Mouse (Mus musculus): ENCODE data around the gene Olfr1359. TPM values are rescaled to one million over a fixed set of nuclear protein-coding genes. Genes with fewer than 3 reads are reported as not detected.

Gene Olfr1359
- polyA plus RNA-seq, 1 experiment from 2014 or later, result not detected

- Histone ChIP-seq H3K9ac (ENCODE audit: low read length) (no peak overlapping the region), H3K27ac (ENCODE audit: low read length) (no peak overlapping the region), H3K4me2 (ENCODE audit: low read depth, low read length) (no peak overlapping the region), H3K9me3 (replicated peaks; ENCODE audit: control insufficient read depth, low read length) (no peaks in the 10 kb centered on the region), H3K36me3 (ENCODE audit: control insufficient read depth, insufficient read depth, low read length) (no peaks in the 10 kb centered on the region), H3K4me1 (ENCODE audit: control insufficient read depth, insufficient read depth, low read length) (peaks cover 13% of the 10 kb centered on the region), H3K27me3 (ENCODE audit: control insufficient read depth, insufficient read depth, low read length) (no peaks in the 10 kb centered on the region), H3K4me3 (replicated peaks; ENCODE audit: low read length) (no peak overlapping the region)
- ATAC-seq (ENCODE audit: insufficient read depth, low FRiP score), result no peak
- WGBS, result 69% methylated on average over 1 of the region's 1 CpGs
These were observed 57.8 kb downstream of the Olfr1359 start for GRCm38 (mm10) chr13:21755707-21756106.

Small RNA genes lying within 50 kb of the gene (microRNA-seq; reads per million reads assigned to microRNA genes)
- gene Gm44357, result not detected
- gene Gm44367, result not detected
- not detected for gene Gm44454

Other genes starting within 250 kb of the Olfr1359 start
- gene Zscan26, start 244.4 kb upstream of the Olfr1359 start, polyA plus RNA-seq (2015; fragmentation: Nextera tagmentation; extraction: Ambion mirVana), result 27.1 and 30.3 TPM in 2 replicates
- gene Nkapl, start 229.6 kb upstream of the Olfr1359 start, polyA plus RNA-seq (2015; fragmentation: Nextera tagmentation; extraction: Ambion mirVana), result 1.3 and 1.6 TPM in 2 replicates
- 2.8 and 3.4 TPM in 2 replicates for gene Zkscan4, start 219.2 kb upstream of the Olfr1359 start, polyA plus RNA-seq (2015; fragmentation: Nextera tagmentation; extraction: Ambion mirVana)
- not detected in 2 replicates for gene Gm10065, start 218.7 kb upstream of the Olfr1359 start, polyA plus RNA-seq (2015; fragmentation: Nextera tagmentation; extraction: Ambion mirVana)
- 0.48 and 1.3 TPM in 2 replicates for gene AK157302, start 202.9 kb upstream of the Olfr1359 start, polyA plus RNA-seq (2015; fragmentation: Nextera tagmentation; extraction: Ambion mirVana)
- 6.7 and 20.9 TPM in 2 replicates for gene Gm11273, start 196.7 kb upstream of the Olfr1359 start, polyA plus RNA-seq (2015; fragmentation: Nextera tagmentation; extraction: Ambion mirVana)
- 6.1 and 6.8 TPM in 2 replicates for gene Zkscan8, start 167.0 kb upstream of the Olfr1359 start, polyA plus RNA-seq (2015; fragmentation: Nextera tagmentation; extraction: Ambion mirVana)
- gene Olfr1366, start 155.3 kb upstream of the Olfr1359 start, polyA plus RNA-seq (2015; fragmentation: Nextera tagmentation; extraction: Ambion mirVana), result 0.14 and 0.18 TPM in 2 replicates
- 0.13 TPM in 1 of 2 replicates, not detected in the other for gene Olfr1535, start 138.2 kb upstream of the Olfr1359 start, polyA plus RNA-seq (2015; fragmentation: Nextera tagmentation; extraction: Ambion mirVana)
- not detected in 2 replicates for gene Olfr1364, start 116.4 kb upstream of the Olfr1359 start, polyA plus RNA-seq (2015; fragmentation: Nextera tagmentation; extraction: Ambion mirVana)
- gene Olfr1362, start 84.1 kb upstream of the Olfr1359 start, polyA plus RNA-seq (2015; fragmentation: Nextera tagmentation; extraction: Ambion mirVana), result not detected in 2 replicates
- gene Olfr11, start 55.6 kb upstream of the Olfr1359 start, polyA plus RNA-seq (2015; fragmentation: Nextera tagmentation; extraction: Ambion mirVana), result not detected in 2 replicates
- gene Olfr1361, start 34.7 kb upstream of the Olfr1359 start, polyA plus RNA-seq (2015; fragmentation: Nextera tagmentation; extraction: Ambion mirVana), result not detected in 2 replicates
- not detected in 2 replicates for gene Olfr1360, start 20.7 kb upstream of the Olfr1359 start, polyA plus RNA-seq (2015; fragmentation: Nextera tagmentation; extraction: Ambion mirVana)
- 1.5 and 3.8 TPM in 2 replicates for gene Hist1h2bl, start 18.0 kb downstream of the Olfr1359 start, polyA plus RNA-seq (2015; fragmentation: Nextera tagmentation; extraction: Ambion mirVana)
- gene Hist1h2ai, start 18.3 kb downstream of the Olfr1359 start, polyA plus RNA-seq (2015; fragmentation: Nextera tagmentation; extraction: Ambion mirVana), result 7.3 and 11.8 TPM in 2 replicates
- gene Hist1h3h, start 19.5 kb downstream of the Olfr1359 start, polyA plus RNA-seq (2015; fragmentation: Nextera tagmentation; extraction: Ambion mirVana), result 4.6 and 5.6 TPM in 2 replicates
- 1.9 and 2.5 TPM in 2 replicates for gene Hist1h2bm, start 23.9 kb downstream of the Olfr1359 start, polyA plus RNA-seq (2015; fragmentation: Nextera tagmentation; extraction: Ambion mirVana)
- gene Hist1h4j, start 37.0 kb downstream of the Olfr1359 start, polyA plus RNA-seq (2015; fragmentation: Nextera tagmentation; extraction: Ambion mirVana), result 1.7 and 2.3 TPM in 2 replicates
- 3.9 and 8.4 TPM in 2 replicates for gene Hist1h4k, start 52.4 kb downstream of the Olfr1359 start, polyA plus RNA-seq (2015; fragmentation: Nextera tagmentation; extraction: Ambion mirVana)
- gene Hist1h2ak, start 55.7 kb downstream of the Olfr1359 start, polyA plus RNA-seq (2015; fragmentation: Nextera tagmentation; extraction: Ambion mirVana), result 18.1 and 21.5 TPM in 2 replicates
- gene Hist1h2bn, start 56.0 kb downstream of the Olfr1359 start, polyA plus RNA-seq (2015; fragmentation: Nextera tagmentation; extraction: Ambion mirVana), result 1.3 and 2.9 TPM in 2 replicates
- 9.6 and 10.6 TPM in 2 replicates for gene Hist1h1b, start 82.5 kb downstream of the Olfr1359 start, polyA plus RNA-seq (2015; fragmentation: Nextera tagmentation; extraction: Ambion mirVana)
- gene Hist1h3i, start 85.3 kb downstream of the Olfr1359 start, polyA plus RNA-seq (2015; fragmentation: Nextera tagmentation; extraction: Ambion mirVana), result 59.9 and 94.5 TPM in 2 replicates
- gene Hist1h2an, start 89.1 kb downstream of the Olfr1359 start, polyA plus RNA-seq (2015; fragmentation: Nextera tagmentation; extraction: Ambion mirVana), result 1.9 and 2.6 TPM in 2 replicates
- 0.77 and 1.4 TPM in 2 replicates for gene Hist1h2bp, start 89.3 kb downstream of the Olfr1359 start, polyA plus RNA-seq (2015; fragmentation: Nextera tagmentation; extraction: Ambion mirVana)
- gene Hist1h2bq, start 112.1 kb downstream of the Olfr1359 start, polyA plus RNA-seq (2015; fragmentation: Nextera tagmentation; extraction: Ambion mirVana), result 9.1 and 14.2 TPM in 2 replicates
- 1.5 TPM in 1 of 2 replicates, not detected in the other for gene Hist1h2ao, start 112.4 kb downstream of the Olfr1359 start, polyA plus RNA-seq (2015; fragmentation: Nextera tagmentation; extraction: Ambion mirVana)
- not detected in 2 replicates for gene Hist1h4m, start 113.6 kb downstream of the Olfr1359 start, polyA plus RNA-seq (2015; fragmentation: Nextera tagmentation; extraction: Ambion mirVana)
- 13.0 and 15.5 TPM in 2 replicates for gene Hist1h4n, start 134.1 kb downstream of the Olfr1359 start, polyA plus RNA-seq (2015; fragmentation: Nextera tagmentation; extraction: Ambion mirVana)
- gene Hist1h2ap, start 135.4 kb downstream of the Olfr1359 start, polyA plus RNA-seq (2015; fragmentation: Nextera tagmentation; extraction: Ambion mirVana), result 1,905 and 2,657 TPM in 2 replicates
- gene Hist1h2br, start 135.6 kb downstream of the Olfr1359 start, polyA plus RNA-seq (2015; fragmentation: Nextera tagmentation; extraction: Ambion mirVana), result 11.8 and 18.5 TPM in 2 replicates
- 5.3 and 6.2 TPM in 2 replicates for gene Zfp184, start 247.0 kb downstream of the Olfr1359 start, polyA plus RNA-seq (2015; fragmentation: Nextera tagmentation; extraction: Ambion mirVana)

Data from stomach, embryonic 16.5 days (tissue).